Mouse (Mus musculus): ENCODE data around the gene Psmb11. TPM values are rescaled to one million over a fixed set of nuclear protein-coding genes. Genes with fewer than 3 reads are reported as not detected.

The Psmb11 gene
- polyA plus RNA-seq, 1 experiment from 2014 or later: not detected

DNA sequence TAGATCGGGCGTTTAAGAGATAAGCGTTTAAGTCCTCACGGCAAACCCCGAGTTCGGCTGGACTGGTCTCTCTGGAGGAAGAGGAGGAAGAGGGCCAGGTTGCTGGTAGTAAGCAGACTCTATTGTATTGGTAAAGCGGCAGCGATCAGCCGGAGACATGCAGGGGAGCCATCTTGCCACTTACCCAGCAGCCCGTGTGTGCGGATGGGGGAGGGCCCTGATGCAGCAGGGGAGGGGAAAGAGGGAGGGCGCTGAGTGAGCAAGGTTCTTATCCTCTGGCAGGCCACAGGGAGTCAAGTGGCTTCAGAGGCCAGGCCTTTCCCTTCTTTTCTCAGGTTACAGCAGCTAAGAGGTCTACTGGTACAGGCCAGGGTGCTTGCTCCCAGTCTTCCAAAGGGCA lies 32.3 kb downstream of the Psmb11 start:
- ATAC-seq (ENCODE audit: insufficient number of reproducible peaks, low FRiP score): peak; percentile 89
- WGBS: 1% methylated on average over 12 of the region's 12 CpGs
- Histone ChIP-seq H3K4me2 (peak overlapping the region; percentile 84), H3K36me3 (peaks cover 70% of the 10 kb centered on the region), H3K4me1 (replicated peaks) (peaks cover 41% of the 10 kb centered on the region), H3K9me3 (replicated peaks) (no peaks in the 10 kb centered on the region), H3K27ac (ENCODE audit: poor library complexity, severe bottlenecking) (peak overlapping the region; percentile 87), H3K9ac (peak overlapping the region; percentile 85), H3K4me3 (peak overlapping the region; percentile 61), H3K27me3 (replicated peaks) (no peaks in the 10 kb centered on the region)

DNA sequence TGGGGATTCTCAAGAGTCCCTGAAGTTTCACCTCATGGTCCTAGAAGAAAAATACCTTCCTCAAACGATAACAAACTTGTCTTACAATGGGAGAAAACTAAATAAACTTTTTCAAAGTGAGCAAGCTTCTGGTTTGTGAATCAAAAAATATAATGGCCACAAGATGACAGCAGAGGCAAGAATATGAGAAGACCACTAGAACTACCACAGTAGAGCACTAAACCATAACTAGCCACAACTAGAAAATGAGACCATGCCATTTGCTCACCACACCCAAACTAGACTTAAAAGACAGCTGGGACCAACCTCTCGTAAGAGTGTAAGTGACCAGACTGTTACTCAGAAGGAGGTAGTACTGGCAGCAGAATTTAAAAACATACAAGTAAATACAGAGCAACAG lies 38.8 kb downstream of the Psmb11 start:
- ATAC-seq (ENCODE audit: insufficient number of reproducible peaks, low FRiP score): no peak
- peaks cover 93% of the 10 kb centered on the region for H3K36me3 ChIP-seq
- H3K4me2 ChIP-seq: no peak overlapping the region
- H3K9ac ChIP-seq: no peak overlapping the region
- WGBS: 90% methylated on average over 2 of the region's 2 CpGs
- no peaks in the 10 kb centered on the region for H3K4me1 ChIP-seq (replicated peaks)
- H3K27me3 ChIP-seq (replicated peaks): no peaks in the 10 kb centered on the region
- no peaks in the 10 kb centered on the region for H3K9me3 ChIP-seq (replicated peaks)
- H3K4me3 ChIP-seq: no peak overlapping the region
- no peak overlapping the region for H3K27ac ChIP-seq (ENCODE audit: poor library complexity, severe bottlenecking)

DNA sequence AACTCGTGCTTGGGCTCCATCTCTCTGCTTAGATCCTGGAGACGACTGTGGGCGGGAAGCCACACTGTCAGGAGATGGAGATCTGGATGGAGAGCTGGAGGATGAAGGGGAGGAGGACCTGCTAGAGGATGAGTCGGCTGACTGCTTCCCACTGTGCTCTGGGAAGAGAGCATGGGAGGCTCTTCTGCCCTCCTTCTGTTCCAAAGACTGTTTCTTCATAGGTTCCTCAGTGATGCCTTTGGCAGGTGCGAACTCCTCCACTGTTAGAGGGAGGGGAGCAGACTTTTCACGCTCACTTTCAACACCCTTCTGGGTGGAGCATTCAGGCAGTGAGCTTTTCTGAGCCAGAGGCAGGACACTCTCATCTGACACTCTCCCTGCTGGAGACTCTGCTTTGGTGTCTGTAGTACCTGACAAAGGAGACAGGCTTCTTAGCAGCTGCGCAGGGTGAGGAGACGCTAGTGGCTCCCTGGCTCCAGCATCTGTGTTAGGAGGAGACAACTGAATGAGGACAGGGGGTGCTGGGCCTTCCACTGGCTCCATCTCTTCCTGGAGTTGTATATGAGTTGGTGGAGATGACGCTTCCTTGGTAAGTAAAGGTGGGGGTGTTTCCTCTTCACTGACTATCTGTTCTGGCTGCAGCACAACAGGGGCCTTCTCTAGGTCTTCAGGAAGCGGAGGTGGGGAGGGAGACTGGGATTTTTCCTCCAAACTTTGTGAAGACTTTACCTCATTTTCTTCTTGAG lies 43.4 kb downstream of the Psmb11 start:
- H3K4me3 ChIP-seq: no peak overlapping the region
- WGBS: 88% methylated on average over 10 of the region's 10 CpGs
- no peaks in the 10 kb centered on the region for H3K4me1 ChIP-seq (replicated peaks)
- ATAC-seq (ENCODE audit: insufficient number of reproducible peaks, low FRiP score): no peak
- H3K36me3 ChIP-seq: peaks cover 93% of the 10 kb centered on the region
- no peaks in the 10 kb centered on the region for H3K27me3 ChIP-seq (replicated peaks)
- no peak overlapping the region for H3K27ac ChIP-seq (ENCODE audit: poor library complexity, severe bottlenecking)
- no peak overlapping the region for H3K9ac ChIP-seq
- H3K9me3 ChIP-seq (replicated peaks): no peaks in the 10 kb centered on the region
- H3K4me2 ChIP-seq: no peak overlapping the region

DNA sequence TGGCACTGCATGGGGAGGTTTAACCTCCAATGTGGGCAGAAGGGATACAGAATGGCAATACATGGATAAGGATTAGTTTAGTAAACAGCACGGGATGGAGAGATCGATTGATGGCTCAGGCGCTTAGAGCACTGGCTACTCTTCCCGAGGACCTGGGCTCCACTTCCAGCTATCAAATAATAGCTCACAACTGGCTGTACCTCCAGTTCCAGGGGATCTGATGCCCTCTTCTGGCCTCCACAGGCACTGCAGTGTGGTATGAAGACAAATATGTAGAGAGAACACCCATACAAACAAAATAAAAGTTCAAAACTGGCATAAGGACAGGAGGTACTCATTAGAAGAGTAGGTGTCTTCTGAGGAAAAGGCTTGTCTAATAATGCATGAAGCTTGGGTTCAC lies 48.1 kb downstream of the Psmb11 start:
- H3K9ac ChIP-seq: no peak overlapping the region
- peaks cover 79% of the 10 kb centered on the region for H3K36me3 ChIP-seq
- 79% methylated on average over 4 of the region's 4 CpGs for WGBS
- ATAC-seq (ENCODE audit: insufficient number of reproducible peaks, low FRiP score): no peak
- H3K4me2 ChIP-seq: no peak overlapping the region
- H3K9me3 ChIP-seq (replicated peaks): no peaks in the 10 kb centered on the region
- no peak overlapping the region for H3K4me3 ChIP-seq
- H3K27ac ChIP-seq (ENCODE audit: poor library complexity, severe bottlenecking): no peak overlapping the region
- H3K27me3 ChIP-seq (replicated peaks): no peaks in the 10 kb centered on the region
- H3K4me1 ChIP-seq (replicated peaks): no peaks in the 10 kb centered on the region

DNA sequence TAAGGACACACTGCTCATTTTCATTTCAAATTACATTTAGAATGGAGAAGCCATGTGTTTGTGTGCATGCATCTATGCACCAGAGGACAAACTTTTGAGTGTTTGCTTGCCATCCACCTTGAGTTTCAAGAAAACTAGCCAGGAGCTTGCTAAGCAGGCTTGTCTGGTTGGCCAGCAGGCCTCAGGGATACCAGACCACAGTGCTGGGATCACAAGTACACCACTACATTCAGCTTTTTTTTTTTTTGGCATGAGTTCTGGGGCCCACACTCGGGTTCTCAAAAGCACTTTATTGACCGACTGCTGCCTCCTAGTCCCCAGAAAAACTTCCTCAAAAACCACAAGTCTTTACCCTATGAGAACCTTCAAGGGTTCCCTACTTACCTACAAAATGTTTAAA lies 53.1 kb downstream of the Psmb11 start:
- no peak overlapping the region for H3K27ac ChIP-seq (ENCODE audit: poor library complexity, severe bottlenecking)
- H3K36me3 ChIP-seq: peaks cover 76% of the 10 kb centered on the region
- H3K4me3 ChIP-seq: no peak overlapping the region
- no peaks in the 10 kb centered on the region for H3K4me1 ChIP-seq (replicated peaks)
- no peak overlapping the region for H3K9ac ChIP-seq
- no peak for ATAC-seq (ENCODE audit: insufficient number of reproducible peaks, low FRiP score)
- H3K27me3 ChIP-seq (replicated peaks): no peaks in the 10 kb centered on the region
- H3K9me3 ChIP-seq (replicated peaks): no peaks in the 10 kb centered on the region
- H3K4me2 ChIP-seq: no peak overlapping the region
- WGBS: 71% methylated on average over 2 of the region's 2 CpGs

- Histone ChIP-seq H3K4me3 (no peak overlapping the region), H3K27me3 (replicated peaks) (no peaks in the 10 kb centered on the region), H3K9ac (peak overlapping the region; percentile 12; the same call in 1 of the 2 replicates), H3K9me3 (replicated peaks) (no peaks in the 10 kb centered on the region), H3K4me2 (no peak overlapping the region), H3K4me1 (replicated peaks) (no peaks in the 10 kb centered on the region), H3K36me3 (peaks cover 81% of the 10 kb centered on the region), H3K27ac (ENCODE audit: poor library complexity, severe bottlenecking) (no peak overlapping the region)
- 83% methylated on average over 5 of the region's 5 CpGs for WGBS
- ATAC-seq (ENCODE audit: insufficient number of reproducible peaks, low FRiP score): no peak
Observed at GRCm38 (mm10) chr14:54676290-54676689, 55.1 kb downstream of the Psmb11 start.

- Histone ChIP-seq H3K27me3 (replicated peaks) (no peaks in the 10 kb centered on the region), H3K9ac (no peak overlapping the region), H3K36me3 (peaks cover 75% of the 10 kb centered on the region), H3K4me2 (no peak overlapping the region), H3K27ac (ENCODE audit: poor library complexity, severe bottlenecking) (no peak overlapping the region), H3K9me3 (replicated peaks) (no peaks in the 10 kb centered on the region), H3K4me3 (no peak overlapping the region), H3K4me1 (replicated peaks) (0 out of 2 replicates have a peak, but pooled peaks cover 6% of the 10 kb centered on the region)
- ATAC-seq (ENCODE audit: insufficient number of reproducible peaks, low FRiP score): no peak
- 89% methylated on average over 16 of the region's 16 CpGs for WGBS
Observed at GRCm38 (mm10) chr14:54678657-54679304, 57.5 kb downstream of the Psmb11 start.

MicroRNAs encoded within 50 kb of the gene (microRNA counts, 519-probe panel; counts per million panel counts)
- microRNA mmu-miR-686: not detected

Small RNA genes lying within 50 kb of the gene (microRNA-seq; reads per million reads assigned to microRNA genes)
- not detected for gene Mir686
- gene Mir6948: not detected

Other genes starting within 250 kb of the Psmb11 start
- 8.0 and 8.3 TPM in 2 replicates for gene Slc7a7, start 203.7 kb upstream of the Psmb11 start, polyA plus RNA-seq (2016; fragmentation: Nextera tagmentation; extraction: Ambion mirVana)
- 284 and 290 TPM in 2 replicates for gene Mrpl52, start 194.5 kb upstream of the Psmb11 start, polyA plus RNA-seq (2016; fragmentation: Nextera tagmentation; extraction: Ambion mirVana)
- 127 and 129 TPM in 2 replicates for gene Mmp14, start 189.8 kb upstream of the Psmb11 start, polyA plus RNA-seq (2016; fragmentation: Nextera tagmentation; extraction: Ambion mirVana)
- 50.3 and 55.8 TPM in 2 replicates for gene Lrp10, start 157.3 kb upstream of the Psmb11 start, polyA plus RNA-seq (2016; fragmentation: Nextera tagmentation; extraction: Ambion mirVana)
- 1.9 and 2.4 TPM in 2 replicates for gene Rem2, start 145.3 kb upstream of the Psmb11 start, polyA plus RNA-seq (2016; fragmentation: Nextera tagmentation; extraction: Ambion mirVana)
- gene Prmt5, start 103.9 kb upstream of the Psmb11 start, polyA plus RNA-seq (2016; fragmentation: Nextera tagmentation; extraction: Ambion mirVana): 63.5 and 65.0 TPM in 2 replicates
- gene Haus4, start 66.8 kb upstream of the Psmb11 start, polyA plus RNA-seq (2016; fragmentation: Nextera tagmentation; extraction: Ambion mirVana): 38.0 and 46.3 TPM in 2 replicates
- gene Ajuba, start 43.9 kb upstream of the Psmb11 start, polyA plus RNA-seq (2016; fragmentation: Nextera tagmentation; extraction: Ambion mirVana): 39.5 and 40.7 TPM in 2 replicates
- 6.4 and 6.8 TPM in 2 replicates for gene 4931414P19Rik, start 15.4 kb upstream of the Psmb11 start, polyA plus RNA-seq (2016; fragmentation: Nextera tagmentation; extraction: Ambion mirVana)
- gene Psmb5, start 3.4 kb upstream of the Psmb11 start, polyA plus RNA-seq (2016; fragmentation: Nextera tagmentation; extraction: Ambion mirVana): 300 and 308 TPM in 2 replicates
- gene Gm17606, start 19.5 kb downstream of the Psmb11 start, polyA plus RNA-seq (2016; fragmentation: Nextera tagmentation; extraction: Ambion mirVana): not detected in 2 replicates
- 3.1 and 3.3 TPM in 2 replicates for gene Cdh24, start 19.9 kb downstream of the Psmb11 start, polyA plus RNA-seq (2016; fragmentation: Nextera tagmentation; extraction: Ambion mirVana)
- gene 1700123O20Rik, start 64.8 kb downstream of the Psmb11 start, polyA plus RNA-seq (2016; fragmentation: Nextera tagmentation; extraction: Ambion mirVana): 50.3 and 57.1 TPM in 2 replicates
- gene Acin1, start 65.5 kb downstream of the Psmb11 start, polyA plus RNA-seq (2016; fragmentation: Nextera tagmentation; extraction: Ambion mirVana): 85.1 and 89.0 TPM in 2 replicates
- 0.21 and 0.28 TPM in 2 replicates for gene Gm29776, start 77.4 kb downstream of the Psmb11 start, polyA plus RNA-seq (2016; fragmentation: Nextera tagmentation; extraction: Ambion mirVana)
- gene Cebpe, start 90.7 kb downstream of the Psmb11 start, polyA plus RNA-seq (2016; fragmentation: Nextera tagmentation; extraction: Ambion mirVana): not detected in 2 replicates
- 4.4 and 4.7 TPM in 2 replicates for gene Slc7a8, start 160.5 kb downstream of the Psmb11 start, polyA plus RNA-seq (2016; fragmentation: Nextera tagmentation; extraction: Ambion mirVana)
- gene Rnf212b, start 192.7 kb downstream of the Psmb11 start, polyA plus RNA-seq (2016; fragmentation: Nextera tagmentation; extraction: Ambion mirVana): not detected in 2 replicates
- 7.4 and 10.4 TPM in 2 replicates for gene Homez, start 249.5 kb downstream of the Psmb11 start, polyA plus RNA-seq (2016; fragmentation: Nextera tagmentation; extraction: Ambion mirVana)

All from heart, embryonic 12.5 days (tissue).